Mouse (Mus musculus) A20 (cell line): ENCODE data around the gene Nova2.

Source experiments
- DNase-seq: peaks from one replicate; pipeline ENCODE4 v3.0.0-alpha.2; 2011; ENCODE audit warnings: low read depth, low spot score

Nova2 gene

DNA sequence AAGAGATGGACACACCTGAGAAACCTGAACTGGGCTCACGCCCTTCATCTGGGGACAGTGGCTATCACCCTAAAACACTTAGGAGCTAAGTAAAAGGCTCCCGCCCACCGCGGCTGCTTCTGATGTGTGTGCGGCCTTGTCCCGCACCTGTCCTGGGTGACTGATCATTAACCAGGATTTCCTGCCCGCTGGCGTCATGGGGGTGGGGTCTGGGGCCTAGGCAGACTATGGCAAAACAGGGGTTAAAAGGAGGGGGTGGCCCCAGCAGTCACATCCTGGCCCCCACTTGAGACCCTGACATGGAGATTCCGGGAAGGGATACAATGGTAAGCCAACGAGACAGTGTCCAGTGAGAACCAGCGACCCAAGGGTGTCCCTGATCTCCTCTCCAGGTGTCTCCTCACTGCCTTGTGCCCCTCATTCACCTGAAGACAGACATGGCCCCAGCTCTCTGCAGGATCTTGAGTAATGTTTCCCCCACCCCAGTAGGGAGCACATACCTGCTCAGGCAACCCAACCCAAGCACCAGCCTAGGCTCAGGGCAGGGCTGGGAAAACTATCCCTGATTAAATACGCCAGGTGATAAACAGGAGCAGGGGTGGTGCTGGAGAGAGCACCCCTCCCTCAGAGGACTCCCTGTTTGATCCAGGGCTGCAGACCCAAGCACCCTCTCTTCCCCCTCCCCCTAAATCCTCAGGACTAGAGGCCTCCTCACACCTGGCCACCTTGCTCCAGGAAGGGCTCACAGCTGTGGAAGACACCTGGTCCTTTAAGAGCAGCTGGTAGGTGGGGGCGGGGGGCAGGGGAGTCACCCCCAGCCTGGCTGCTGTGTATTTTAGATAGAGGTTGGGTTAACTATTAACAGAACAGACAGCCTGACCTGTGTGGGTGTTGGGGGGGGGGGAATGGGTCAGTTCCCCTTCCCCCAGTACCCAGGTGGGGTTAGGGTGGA is 81.6 kb downstream of the Nova2 start:
- no peak for DNase-seq

DNA sequence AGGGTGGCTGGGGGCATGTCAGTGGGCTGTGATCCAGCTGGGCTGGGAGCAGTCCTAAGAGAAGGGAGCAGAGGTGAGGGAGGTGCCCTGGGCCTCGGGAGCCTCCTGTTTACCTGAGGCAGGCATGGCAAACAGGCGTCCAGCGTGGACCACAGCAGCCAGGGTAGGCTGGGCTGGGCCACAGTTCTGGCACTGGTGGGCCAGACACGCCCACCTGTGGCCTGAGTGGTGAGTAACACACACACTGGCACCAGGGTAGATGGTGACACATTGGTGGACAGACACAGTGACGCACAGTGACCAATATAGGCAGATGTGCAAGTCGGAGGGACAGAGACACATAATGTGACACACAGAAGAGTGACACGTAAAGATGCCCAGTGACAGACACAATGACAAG is 84.9 kb downstream of the Nova2 start:
- no peak for DNase-seq

DNA sequence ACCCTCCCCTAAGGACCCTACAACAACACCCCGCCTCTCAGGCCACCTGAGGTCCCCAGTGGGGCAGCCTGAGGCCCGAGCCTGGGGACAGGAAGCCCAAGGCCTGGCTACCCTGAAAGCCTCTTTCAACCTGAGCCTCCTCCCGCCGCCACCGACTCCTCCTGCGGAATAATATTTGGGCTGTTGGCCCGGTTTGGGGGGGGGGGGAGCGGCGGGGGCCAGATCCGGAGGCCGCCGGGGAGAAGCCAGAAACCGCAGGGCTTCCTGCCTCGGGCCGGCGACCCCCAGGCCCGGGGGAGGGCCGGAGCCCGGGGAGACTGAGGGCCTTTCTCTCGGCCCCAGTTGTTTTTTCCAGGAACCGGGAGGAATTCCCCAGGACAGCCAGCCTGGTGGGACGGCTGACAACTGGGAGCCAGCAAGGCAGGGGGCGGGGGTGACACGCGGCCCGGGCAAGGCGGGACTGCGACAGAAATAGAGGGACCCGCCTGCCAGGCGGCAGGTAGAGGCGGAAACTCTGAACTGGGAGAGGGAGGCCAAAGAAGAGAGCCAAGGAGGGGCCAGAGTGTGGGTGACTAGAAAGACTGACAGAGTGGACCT is 86.4 kb downstream of the Nova2 start:
- no peak for DNase-seq

DNA sequence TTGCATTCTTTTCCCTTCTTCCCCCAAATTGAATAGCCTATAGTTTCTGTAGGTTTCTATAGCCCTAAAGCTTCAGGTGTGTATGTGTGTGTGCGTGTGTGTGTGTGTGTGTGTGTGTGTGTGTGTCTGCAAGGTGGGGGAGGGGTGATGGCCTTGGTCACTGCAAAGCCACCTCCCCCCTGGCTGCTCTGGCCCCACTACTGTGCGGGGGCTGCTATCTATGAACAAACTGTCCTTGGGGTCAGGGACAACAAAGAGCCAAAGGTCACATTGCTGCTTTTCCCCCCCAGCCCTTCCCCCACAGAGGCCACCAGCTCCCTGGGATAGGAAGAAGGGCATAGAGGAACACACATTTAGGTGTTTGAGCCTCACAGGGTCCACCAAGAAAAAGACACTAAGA is 87.2 kb downstream of the Nova2 start:
- DNase-seq: no peak

DNA sequence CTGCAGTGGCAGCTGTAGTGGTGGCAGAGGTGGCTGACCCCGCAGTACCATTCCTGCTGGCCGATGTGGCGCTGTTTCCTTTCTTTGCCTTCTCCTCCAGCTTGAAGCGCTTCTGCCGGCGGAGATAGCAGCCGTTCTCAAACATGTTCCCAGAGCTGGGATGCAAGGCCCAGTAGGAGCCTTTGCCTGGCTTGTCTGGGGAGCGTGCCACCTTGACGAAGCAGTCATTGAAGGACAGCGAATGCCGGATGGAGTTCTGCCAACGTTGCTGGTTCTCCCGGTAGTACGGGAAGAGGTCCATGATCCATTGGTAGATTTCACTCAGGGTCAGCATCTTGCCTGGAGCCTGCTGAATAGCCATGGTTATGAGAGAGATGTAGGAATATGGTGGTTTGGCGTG is 88.8 kb downstream of the Nova2 start:
- DNase-seq: no peak
